Comparison of ENCODE assay signal across 8 mouse cellular contexts in genomic region chr3:95675301-95676092, GRCm38 (mm10). TPM values are rescaled to one million over a fixed set of nuclear protein-coding genes. Genes with fewer than 3 reads are reported as not detected.
DNase-seq lines count a peak whose midpoint lies in the region; ATAC-seq and TF ChIP-seq lines count a peak whose summit lies in the region.

No protein-coding gene starts in this region.

- no peak overlapping the region for H3K4me3 ChIP-seq in cerebellum, adult 2 months (replicated peaks; ENCODE audit: insufficient read depth, low read depth, low read length)
- no peak overlapping the region for H3K4me3 ChIP-seq in forebrain, embryonic 16.5 days (replicated peaks; ENCODE audit: low read length)
- peak overlapping the region; percentile 4; the same call in 1 of the 2 replicates for H3K4me3 ChIP-seq in hindbrain, embryonic 10.5 days

- H3K36me3 ChIP-seq in forebrain, embryonic 16.5 days (ENCODE audit: control insufficient read depth, insufficient read depth), result no peaks in the 10 kb centered on the region; the same call in 1 of the 2 replicates
- peaks cover 55% of the 10 kb centered on the region for H3K36me3 ChIP-seq in hindbrain, embryonic 10.5 days

- TF ChIP-seq POLR2A in cerebellum, adult 2 months (IDR thresholded peaks at IDR 0.05; ENCODE audit: borderline replicate concordance, insufficient read depth, low read length), result no peak

- H3K9ac ChIP-seq in forebrain, embryonic 16.5 days (replicated peaks; ENCODE audit: low read depth, low read length), result no peak overlapping the region

- peak overlapping the region; percentile 23 for H3K27ac ChIP-seq in cerebellum, adult 2 months (ENCODE audit: insufficient read depth, low read length)
- peak overlapping the region; percentile 12; the same call in 1 of the 2 replicates for H3K27ac ChIP-seq in forebrain, embryonic 16.5 days (ENCODE audit: low read length)
- peak overlapping the region; percentile 79 for H3K27ac ChIP-seq in hindbrain, embryonic 10.5 days

- TF ChIP-seq CTCF in cerebellum, adult 2 months (IDR thresholded peaks at IDR 0.05; ENCODE audit: borderline replicate concordance, insufficient read depth, low read depth, low read length), result peak; percentile 70

- peak; percentile 47 for ATAC-seq in forebrain, embryonic 16.5 days

- H3K4me2 ChIP-seq in forebrain, embryonic 16.5 days (ENCODE audit: low read length), result no peak overlapping the region

- no peaks in the 10 kb centered on the region for H3K9me3 ChIP-seq in forebrain, embryonic 16.5 days (ENCODE audit: control insufficient read depth, low read length)
- H3K9me3 ChIP-seq in hindbrain, embryonic 10.5 days, result no peaks in the 10 kb centered on the region

- peaks cover 15% of the 10 kb centered on the region for H3K4me1 ChIP-seq in cerebellum, adult 2 months (ENCODE audit: control insufficient read depth, insufficient read depth, low read length)
- 0 out of 2 replicates have a peak, but pooled peaks cover 3% of the 10 kb centered on the region for H3K4me1 ChIP-seq in forebrain, embryonic 16.5 days (replicated peaks; ENCODE audit: control insufficient read depth, insufficient read depth, low read length)
- peaks cover 62% of the 10 kb centered on the region for H3K4me1 ChIP-seq in hindbrain, embryonic 10.5 days (replicated peaks)

- 45% methylated on average over 8 of the region's 8 CpGs for WGBS in cerebellum, adult 2 months
- 34% methylated on average over 8 of the region's 8 CpGs for WGBS in forebrain, embryonic 16.5 days
- 20% methylated on average over 8 of the region's 8 CpGs for WGBS in hindbrain, embryonic 10.5 days

- H3K27me3 ChIP-seq in cerebellum, adult 2 months (ENCODE audit: control insufficient read depth, insufficient read depth, low read length), result no peaks in the 10 kb centered on the region
- no peaks in the 10 kb centered on the region for H3K27me3 ChIP-seq in forebrain, embryonic 16.5 days (replicated peaks; ENCODE audit: control insufficient read depth, insufficient read depth, low read length)
- H3K27me3 ChIP-seq in hindbrain, embryonic 10.5 days (ENCODE audit: insufficient read depth, poor library complexity, severe bottlenecking), result no peaks in the 10 kb centered on the region

- peak; percentile 95 for DNase-seq in NIH3T3 (ENCODE audit: low read depth)
- DNase-seq in cerebellum, adult 2 months, result peak; percentile 59 to 73
- peak; percentile 62 for DNase-seq in hindbrain, embryonic 10.5 days (ENCODE audit: low spot score)
- DNase-seq in layer of hippocampus, postnatal 14 days (ENCODE audit: low spot score in 2 of 2), result peak; percentile 50 to 59
- DNase-seq in lung, postnatal 36 days, result peak; percentile 96
- peak; percentile 85 for DNase-seq in retina, embryonic 14.5 days (ENCODE audit: low spot score)
- DNase-seq in thymus, postnatal 4 days, result peak; percentile 83

RNA-seq across cellular contexts. Expression of gene Adamtsl4, which starts 12.2 kb away (rescaled TPM):
- 13.5 and 15.9 TPM in 2 replicates for polyA plus RNA-seq in cerebellum, adult 2 months (2012; rRNA removed)
- 0.48 and 1.2 TPM in 2 replicates for polyA plus RNA-seq in forebrain, embryonic 16.5 days (2015; fragmentation: Nextera tagmentation; extraction: Ambion mirVana)
- polyA plus RNA-seq in hindbrain, embryonic 10.5 days (2016; fragmentation: Nextera tagmentation; extraction: Ambion mirVana), result 0.73 and 0.86 TPM in 2 replicates
- total RNA-seq in layer of hippocampus, postnatal 14 days (2021), result 1 to 10 TPM; 3.0 to 4.1 TPM

RNA-seq across cellular contexts. Expression of gene Mcl1, which starts 16.9 kb away (rescaled TPM):
- 43.6 and 45.4 TPM in 2 replicates for polyA plus RNA-seq in cerebellum, adult 2 months (2012; rRNA removed)
- polyA plus RNA-seq in forebrain, embryonic 16.5 days (2015; fragmentation: Nextera tagmentation; extraction: Ambion mirVana), result 43.4 and 48.3 TPM in 2 replicates
- 47.2 and 53.4 TPM in 2 replicates for polyA plus RNA-seq in hindbrain, embryonic 10.5 days (2016; fragmentation: Nextera tagmentation; extraction: Ambion mirVana)
- total RNA-seq in layer of hippocampus, postnatal 14 days (2021), result 10 to 100 TPM; 64.6 to 65.1 TPM

RNA-seq across cellular contexts. Expression of gene Ensa, which starts 50.7 kb away (rescaled TPM):
- 84.5 and 88.8 TPM in 2 replicates for polyA plus RNA-seq in cerebellum, adult 2 months (2012; rRNA removed)
- polyA plus RNA-seq in forebrain, embryonic 16.5 days (2015; fragmentation: Nextera tagmentation; extraction: Ambion mirVana), result 113 and 124 TPM in 2 replicates
- 84.8 and 89.9 TPM in 2 replicates for polyA plus RNA-seq in hindbrain, embryonic 10.5 days (2016; fragmentation: Nextera tagmentation; extraction: Ambion mirVana)
- 100 to 1,000 TPM; 288 to 297 TPM for total RNA-seq in layer of hippocampus, postnatal 14 days (2021)

Comparison
In these comparisons a context has a peak if more than half of its experiments do, and no peak if none do; other contexts are left out.
1. H3K27ac ChIP-seq: peak in every context shown above with its lines; median percentile 79 in hindbrain, embryonic 10.5 days; 23 in cerebellum, adult 2 months; 12 in forebrain, embryonic 16.5 days.